Mouse (Mus musculus) E14TG2a.4 (cell line): ENCODE results near the gene Mrpl1.

Experiments used
- CTCF ChIP-seq: conservative IDR thresholded peaks from 2 replicates; pipeline ENCODE4 v1.5.1; 2014; ENCODE audit warnings: low read length
- NANOG ChIP-seq: IDR thresholded peaks from 2 replicates; pipeline ENCODE4 v1.6.1; 2014; ENCODE audit warnings: borderline replicate concordance, low read length, mixed read lengths
- POU5F1 ChIP-seq: IDR thresholded peaks from 2 replicates; pipeline ENCODE4 v1.6.1; 2014; ENCODE audit warnings: low read length, borderline replicate concordance

DNA sequence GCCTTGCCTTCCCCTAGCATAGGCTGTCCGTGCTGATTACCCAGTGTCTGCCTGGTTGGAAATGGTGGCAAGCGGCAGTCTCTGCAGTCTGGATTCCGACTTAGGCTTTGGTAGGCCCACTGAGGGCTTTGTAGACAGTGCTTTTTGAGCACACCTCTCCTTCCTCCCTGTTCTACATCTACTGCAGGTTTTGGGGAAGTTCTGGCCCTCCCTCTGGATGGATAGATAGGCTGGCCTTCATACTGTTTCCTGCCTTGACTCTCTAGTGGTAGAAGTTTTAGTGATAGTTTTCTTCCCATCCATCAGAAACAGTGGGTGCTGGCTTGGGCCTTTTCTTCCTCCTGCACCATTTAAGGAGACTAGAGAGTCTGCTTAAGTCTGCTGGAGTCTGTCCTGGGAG, 9.4 kb downstream of the Mrpl1 start:
- TF ChIP-seq CTCF: no peak
- TF ChIP-seq NANOG: no peak
- no peak for TF ChIP-seq POU5F1
